10 mouse cellular contexts compared by ENCODE assay signal in the genomic region with DNA sequence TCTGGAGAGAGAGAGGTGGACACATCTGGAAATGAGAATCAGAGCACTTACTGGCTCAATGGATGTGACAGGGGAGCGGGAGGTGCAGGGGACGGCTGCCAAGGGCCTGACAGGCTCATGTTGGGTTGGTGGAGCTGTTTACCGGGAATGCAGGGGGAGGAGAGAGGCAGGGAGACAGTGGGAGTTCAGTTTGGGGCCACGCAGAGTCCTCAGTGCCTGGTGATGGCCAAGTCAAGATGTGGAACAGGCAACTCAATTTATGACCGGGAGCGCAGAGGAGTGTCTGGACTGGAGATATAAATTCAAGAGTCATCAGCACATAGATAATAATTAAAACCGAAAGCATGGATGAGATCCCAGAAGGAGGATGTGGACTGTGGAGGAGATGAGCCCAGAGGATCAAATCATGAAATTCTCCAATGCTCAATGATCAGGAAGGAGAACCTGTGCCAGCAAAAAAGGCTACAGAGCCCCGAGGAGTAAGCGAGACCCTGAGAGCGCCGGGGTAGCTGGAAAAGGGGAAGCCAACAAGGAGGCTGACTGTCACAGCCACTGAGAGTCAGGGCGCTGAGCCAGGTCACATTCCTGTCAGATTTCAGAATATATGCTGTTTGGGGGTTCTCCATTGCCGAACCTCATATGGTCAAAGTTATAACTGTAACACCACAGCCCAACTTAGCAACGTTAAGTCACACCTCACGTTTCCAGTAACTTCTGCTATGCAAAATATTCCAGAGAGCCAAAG.
DNase-seq lines count a peak whose midpoint lies in the region; ATAC-seq and TF ChIP-seq lines count a peak whose summit lies in the region.
"Had no signal": no experiment of that assay in that cellular context is flagged by ENCODE, and none has a peak within 500 bp of the region (broad histone marks: within the 10 kb centered on the region; RNA-seq: fewer than 3 reads in every experiment).

No protein-coding gene starts in this region.

- no peak overlapping the region for H3K4me3 ChIP-seq in midbrain, postnatal 0 days (ENCODE audit: low read depth, low read length)

- no peak overlapping the region for H3K27ac ChIP-seq in midbrain, postnatal 0 days (ENCODE audit: low read depth, low read length)

- H3K36me3 ChIP-seq in midbrain, postnatal 0 days (ENCODE audit: insufficient read depth, low read length) = no peaks in the 10 kb centered on the region

- H3K4me1 ChIP-seq in midbrain, postnatal 0 days (ENCODE audit: insufficient read depth, low read length) = no peaks in the 10 kb centered on the region

- 86% methylated on average over 15 of the region's 15 CpGs for WGBS in midbrain, postnatal 0 days

- peak; percentile 9 for DNase-seq in kidney, adult 11 months
- DNase-seq in kidney, adult 18-20 months = no peak
- peak; percentile 50 for DNase-seq in lung, postnatal 10 days
- DNase-seq in cerebellum, adult 8-10 months = no peak
- no peak for DNase-seq in midbrain, postnatal 0 days (ENCODE audit: low spot score)
- DNase-seq: right cerebral cortex, adult 18-20 months had no signal

- H3K9ac ChIP-seq in midbrain, postnatal 0 days (replicated peaks; ENCODE audit: low read length, poor library complexity, severe bottlenecking) = no peak overlapping the region

- TF ChIP-seq CTCF in midbrain, postnatal 0 days (IDR thresholded peaks at IDR 0.05) = no peak

- no peak overlapping the region for H3K4me2 ChIP-seq in midbrain, postnatal 0 days (ENCODE audit: low read depth, low read length, poor library complexity, severe bottlenecking)
- H3K4me2 ChIP-seq: midbrain, embryonic 11.5 days had no signal

- 0 out of 2 replicates have a peak, but pooled peaks have one; percentile 52 for ATAC-seq in common myeloid progenitor, adult 5-6 weeks (replicated peaks; ENCODE audit: low read depth, poor library complexity, severe bottlenecking)
- ATAC-seq in granulocyte monocyte progenitor cell, adult 5-6 weeks (replicated peaks; ENCODE audit: poor library complexity, severe bottlenecking) = peak; percentile 46
- no peak for ATAC-seq in erythroid progenitor cell, adult 5-6 weeks (replicated peaks; ENCODE audit: low FRiP score, poor library complexity, severe bottlenecking)
- ATAC-seq in midbrain, postnatal 0 days (ENCODE audit: low FRiP score) = no peak

- no peaks in the 10 kb centered on the region for H3K27me3 ChIP-seq in midbrain, postnatal 0 days (ENCODE audit: insufficient read depth, low read length)

- no peaks in the 10 kb centered on the region for H3K9me3 ChIP-seq in midbrain, postnatal 0 days (ENCODE audit: low read length)

Comparison
In these comparisons a context has a peak if more than half of its experiments do, and no peak if none do; other contexts are left out.
1. DNase-seq: peak in kidney, adult 11 months (single experiment) and lung, postnatal 10 days (single experiment); none in kidney, adult 18-20 months (single experiment), cerebellum, adult 8-10 months (single experiment) and midbrain, postnatal 0 days (single experiment).
2. ATAC-seq: peak in common myeloid progenitor, adult 5-6 weeks (single experiment) and granulocyte monocyte progenitor cell, adult 5-6 weeks (single experiment); none in erythroid progenitor cell, adult 5-6 weeks (single experiment) and midbrain, postnatal 0 days (single experiment).